Mouse (Mus musculus): ENCODE data around the gene C8b.

The C8b gene

GRCm38 (mm10) chr4:104810710-104811286 lies 44.7 kb downstream of the C8b start:
- DNase-seq (ENCODE audit: extremely low read depth, low read depth) = no peak

GRCm38 (mm10) chr4:104813617-104814016 lies 47.5 kb downstream of the C8b start:
- DNase-seq (ENCODE audit: extremely low read depth, low read depth) = no peak

GRCm38 (mm10) chr4:104816519-104817232 lies 50.6 kb downstream of the C8b start:
- DNase-seq (ENCODE audit: extremely low read depth, low read depth) = no peak

- no peak for DNase-seq (ENCODE audit: extremely low read depth, low read depth)
Measured at GRCm38 (mm10) chr4:104817509-104817908, 51.4 kb downstream of the C8b start.

- no peak for DNase-seq (ENCODE audit: extremely low read depth, low read depth)
Measured at GRCm38 (mm10) chr4:104818986-104819385, 52.9 kb downstream of the C8b start.

GRCm38 (mm10) chr4:104819891-104820290 lies 53.8 kb downstream of the C8b start:
- DNase-seq (ENCODE audit: extremely low read depth, low read depth) = no peak

- DNase-seq (ENCODE audit: extremely low read depth, low read depth) = no peak
Measured at GRCm38 (mm10) chr4:104823597-104824101, 57.5 kb downstream of the C8b start.

GRCm38 (mm10) chr4:104824381-104825077 lies 58.4 kb downstream of the C8b start:
- DNase-seq (ENCODE audit: extremely low read depth, low read depth) = no peak

GRCm38 (mm10) chr4:104828939-104829338 lies 62.8 kb downstream of the C8b start:
- DNase-seq (ENCODE audit: extremely low read depth, low read depth) = no peak

GRCm38 (mm10) chr4:104835096-104835495 lies 69.0 kb downstream of the C8b start:
- no peak for DNase-seq (ENCODE audit: extremely low read depth, low read depth)

GRCm38 (mm10) chr4:104838342-104838741 lies 72.2 kb downstream of the C8b start:
- no peak for DNase-seq (ENCODE audit: extremely low read depth, low read depth)

- no peak for DNase-seq (ENCODE audit: extremely low read depth, low read depth)
Measured at GRCm38 (mm10) chr4:104842204-104842603, 76.1 kb downstream of the C8b start.

GRCm38 (mm10) chr4:104843546-104843945 lies 77.4 kb downstream of the C8b start:
- no peak for DNase-seq (ENCODE audit: extremely low read depth, low read depth)

Data from MEL-GATA-1-ER (cell line).